Mouse (Mus musculus): ENCODE data around the gene Calhm2. TPM values are rescaled to one million over a fixed set of nuclear protein-coding genes. Genes with fewer than 3 reads are reported as not detected.

Calhm2 gene
- polyA plus RNA-seq, 1 experiment from 2014 or later: 6.1 TPM

- no peak overlapping the region for H3K4me2 ChIP-seq (replicated peaks)
- H3K9me3 ChIP-seq: no peaks in the 10 kb centered on the region
- no peak overlapping the region for H3K4me3 ChIP-seq
- H3K9ac ChIP-seq: no peak overlapping the region
- no peak overlapping the region for H3K27ac ChIP-seq
- no peaks in the 10 kb centered on the region for H3K27me3 ChIP-seq
- ATAC-seq (ENCODE audit: insufficient number of reproducible peaks, insufficient read depth, low FRiP score, low TSS enrichment): no peak
- peaks cover 55% of the 10 kb centered on the region for H3K36me3 ChIP-seq
- 43% methylated on average over 4 of the region's 4 CpGs for WGBS
- no peaks in the 10 kb centered on the region for H3K4me1 ChIP-seq
Observed at GRCm38 (mm10) chr19:47121054-47121453, 17.0 kb downstream of the Calhm2 start.

- 78% methylated on average over 2 of the region's 2 CpGs for WGBS
- Histone ChIP-seq H3K4me1 (no peaks in the 10 kb centered on the region), H3K9me3 (no peaks in the 10 kb centered on the region), H3K9ac (no peak overlapping the region), H3K36me3 (peaks cover 65% of the 10 kb centered on the region), H3K4me2 (replicated peaks) (no peak overlapping the region), H3K27ac (no peak overlapping the region), H3K4me3 (no peak overlapping the region), H3K27me3 (no peaks in the 10 kb centered on the region)
- ATAC-seq (ENCODE audit: insufficient number of reproducible peaks, insufficient read depth, low FRiP score, low TSS enrichment): no peak
Observed at GRCm38 (mm10) chr19:47118634-47119033, 19.5 kb downstream of the Calhm2 start.

GRCm38 (mm10) chr19:47104641-47105271 is 33.3 kb downstream of the Calhm2 start:
- Histone ChIP-seq H3K36me3 (peaks cover 98% of the 10 kb centered on the region), H3K4me1 (no peaks in the 10 kb centered on the region)
- WGBS: 95% methylated on average over 9 of the region's 9 CpGs

GRCm38 (mm10) chr19:47101080-47101479 is 37.0 kb downstream of the Calhm2 start:
- Histone ChIP-seq H3K36me3 (peaks cover 98% of the 10 kb centered on the region), H3K27ac (no peak overlapping the region), H3K4me3 (no peak overlapping the region), H3K4me2 (replicated peaks) (no peak overlapping the region), H3K9me3 (no peaks in the 10 kb centered on the region), H3K9ac (no peak overlapping the region), H3K27me3 (no peaks in the 10 kb centered on the region), H3K4me1 (no peaks in the 10 kb centered on the region)
- no peak for ATAC-seq (ENCODE audit: insufficient number of reproducible peaks, insufficient read depth, low FRiP score, low TSS enrichment)
- WGBS: 89% methylated on average over 5 of the region's 5 CpGs

More at GRCm38 (mm10) chr19:47104641-47105271, 33.3 kb downstream of the Calhm2 start:
- no peak overlapping the region for H3K9ac ChIP-seq
- no peak overlapping the region for H3K27ac ChIP-seq
- no peak overlapping the region for H3K4me3 ChIP-seq
- H3K27me3 ChIP-seq: no peaks in the 10 kb centered on the region
- H3K4me2 ChIP-seq (replicated peaks): no peak overlapping the region
- no peaks in the 10 kb centered on the region for H3K9me3 ChIP-seq
- no peak for ATAC-seq (ENCODE audit: insufficient number of reproducible peaks, insufficient read depth, low FRiP score, low TSS enrichment)

- Histone ChIP-seq H3K36me3 (peaks cover 30% of the 10 kb centered on the region), H3K9ac (peak within 1 kb of the TSS; percentile 94), H3K9me3 (no peaks in the 10 kb centered on the region), H3K4me3 (peak within 1 kb of the TSS; percentile 98), H3K27ac (peak within 1 kb of the TSS; percentile 81), H3K4me1 (peaks cover 11% of the 10 kb centered on the region), H3K4me2 (replicated peaks) (peak within 1 kb of the TSS; percentile 77), H3K27me3 (no peaks in the 10 kb centered on the region)
- ATAC-seq (ENCODE audit: insufficient number of reproducible peaks, insufficient read depth, low FRiP score, low TSS enrichment): peak; percentile 98
- under 1% methylated on average over 56 of the region's 56 CpGs for WGBS
Observed at GRCm38 (mm10) chr19:47090550-47091156, 47.4 kb downstream of the Calhm2 start, which contains the start of the genes Usmg5 and Pdcd11. Gene Usmg5 (minus strand): TSS chr19:47090647. Gene Pdcd11 (plus strand): TSS chr19:47090768.

- H3K9me3 ChIP-seq: no peaks in the 10 kb centered on the region
- peak overlapping the region; percentile 98 for H3K4me3 ChIP-seq
- ATAC-seq (ENCODE audit: insufficient number of reproducible peaks, insufficient read depth, low FRiP score, low TSS enrichment): peak; percentile 68; the same call in 1 of the 2 replicates
- H3K4me1 ChIP-seq: peaks cover 11% of the 10 kb centered on the region
- H3K9ac ChIP-seq: peak overlapping the region; percentile 94
- peak overlapping the region; percentile 81 for H3K27ac ChIP-seq
- 2% methylated on average over 36 of the region's 36 CpGs for WGBS
- peak overlapping the region; percentile 77 for H3K4me2 ChIP-seq (replicated peaks)
- H3K36me3 ChIP-seq: peaks cover 29% of the 10 kb centered on the region
- H3K27me3 ChIP-seq: no peaks in the 10 kb centered on the region
Observed at GRCm38 (mm10) chr19:47089718-47090525, 48.2 kb downstream of the Calhm2 start.

GRCm38 (mm10) chr19:47088226-47088625 is 49.9 kb downstream of the Calhm2 start:
- H3K4me1 ChIP-seq: peaks cover 11% of the 10 kb centered on the region
- no peak overlapping the region for H3K9ac ChIP-seq
- 91% methylated on average over 3 of the region's 3 CpGs for WGBS
- H3K36me3 ChIP-seq: peaks cover 32% of the 10 kb centered on the region
- no peak overlapping the region for H3K27ac ChIP-seq
- no peak for ATAC-seq (ENCODE audit: insufficient number of reproducible peaks, insufficient read depth, low FRiP score, low TSS enrichment)
- no peaks in the 10 kb centered on the region for H3K27me3 ChIP-seq
- no peak overlapping the region for H3K4me3 ChIP-seq
- no peaks in the 10 kb centered on the region for H3K9me3 ChIP-seq
- no peak overlapping the region for H3K4me2 ChIP-seq (replicated peaks)

GRCm38 (mm10) chr19:47067924-47068611 is 70.0 kb downstream of the Calhm2 start:
- H3K4me2 ChIP-seq (replicated peaks): peak overlapping the region; percentile 62
- under 1% methylated on average over 70 of the region's 72 CpGs for WGBS

GRCm38 (mm10) chr19:47067096-47067882 is 70.8 kb downstream of the Calhm2 start, which contains the start of gene Taf5:
Gene Taf5 (plus strand): TSS chr19:47067746.
- H3K4me1 ChIP-seq: peaks cover 6% of the 10 kb centered on the region; the same call in 1 of the 2 replicates
- ATAC-seq (ENCODE audit: insufficient number of reproducible peaks, insufficient read depth, low FRiP score, low TSS enrichment): peak; percentile 61; the same call in 1 of the 2 replicates
- peaks cover 16% of the 10 kb centered on the region for H3K36me3 ChIP-seq
- H3K27ac ChIP-seq: peak within 1 kb of the TSS; percentile 87
- H3K27me3 ChIP-seq: no peaks in the 10 kb centered on the region
- peak within 1 kb of the TSS; percentile 62 for H3K4me2 ChIP-seq (replicated peaks)
- peak within 1 kb of the TSS; percentile 98 for H3K4me3 ChIP-seq
- H3K9me3 ChIP-seq: no peaks in the 10 kb centered on the region
- H3K9ac ChIP-seq: peak within 1 kb of the TSS; percentile 91
- 11% methylated on average over 49 of the region's 49 CpGs for WGBS

More at GRCm38 (mm10) chr19:47067924-47068611, 70.0 kb downstream of the Calhm2 start:
- H3K9me3 ChIP-seq: no peaks in the 10 kb centered on the region
- H3K27ac ChIP-seq: peak overlapping the region; percentile 87
- peaks cover 6% of the 10 kb centered on the region; the same call in 1 of the 2 replicates for H3K4me1 ChIP-seq
- peak overlapping the region; percentile 98 for H3K4me3 ChIP-seq
- no peaks in the 10 kb centered on the region for H3K27me3 ChIP-seq
- H3K9ac ChIP-seq: peak overlapping the region; percentile 91
- H3K36me3 ChIP-seq: peaks cover 24% of the 10 kb centered on the region
- peak; percentile 93 for ATAC-seq (ENCODE audit: insufficient number of reproducible peaks, insufficient read depth, low FRiP score, low TSS enrichment)

- no peak overlapping the region for H3K4me3 ChIP-seq
- peaks cover 6% of the 10 kb centered on the region; the same call in 1 of the 2 replicates for H3K4me1 ChIP-seq
- no peak for ATAC-seq (ENCODE audit: insufficient number of reproducible peaks, insufficient read depth, low FRiP score, low TSS enrichment)
- H3K27ac ChIP-seq: no peak overlapping the region
- 97% methylated on average over 3 of the region's 3 CpGs for WGBS
- 0 out of 2 replicates have a peak, but pooled peaks cover 3% of the 10 kb centered on the region for H3K36me3 ChIP-seq
- no peak overlapping the region for H3K4me2 ChIP-seq (replicated peaks)
- no peak overlapping the region for H3K9ac ChIP-seq
- H3K9me3 ChIP-seq: no peaks in the 10 kb centered on the region
- H3K27me3 ChIP-seq: no peaks in the 10 kb centered on the region
Observed at GRCm38 (mm10) chr19:47065860-47066259, 72.2 kb downstream of the Calhm2 start.

Data from embryonic facial prominence, embryonic 12.5 days (tissue).